Mouse (Mus musculus) CD4-positive, CD25-positive, alpha-beta regulatory T cell, adult 4 months (primary cell): ENCODE data around the gene Tppp3. TPM values are rescaled to one million over a fixed set of nuclear protein-coding genes. Genes with fewer than 3 reads are reported as not detected.

Experiments used
- ATAC-seq: one replicate; pipeline ENCODE4 v1.8.0; 2017
- polyA plus RNA-seq, 2 experiments: library from polyadenylated mRNA; unstranded; fragments of 100-300 nt; shearing (Covaris generic); gene quantifications; one replicate each; pipeline ENCODE4 v1.2.1; 2017

Gene Tppp3
- polyA plus RNA-seq = 1 to 10 TPM; 1.2 to 1.4 TPM

DNA sequence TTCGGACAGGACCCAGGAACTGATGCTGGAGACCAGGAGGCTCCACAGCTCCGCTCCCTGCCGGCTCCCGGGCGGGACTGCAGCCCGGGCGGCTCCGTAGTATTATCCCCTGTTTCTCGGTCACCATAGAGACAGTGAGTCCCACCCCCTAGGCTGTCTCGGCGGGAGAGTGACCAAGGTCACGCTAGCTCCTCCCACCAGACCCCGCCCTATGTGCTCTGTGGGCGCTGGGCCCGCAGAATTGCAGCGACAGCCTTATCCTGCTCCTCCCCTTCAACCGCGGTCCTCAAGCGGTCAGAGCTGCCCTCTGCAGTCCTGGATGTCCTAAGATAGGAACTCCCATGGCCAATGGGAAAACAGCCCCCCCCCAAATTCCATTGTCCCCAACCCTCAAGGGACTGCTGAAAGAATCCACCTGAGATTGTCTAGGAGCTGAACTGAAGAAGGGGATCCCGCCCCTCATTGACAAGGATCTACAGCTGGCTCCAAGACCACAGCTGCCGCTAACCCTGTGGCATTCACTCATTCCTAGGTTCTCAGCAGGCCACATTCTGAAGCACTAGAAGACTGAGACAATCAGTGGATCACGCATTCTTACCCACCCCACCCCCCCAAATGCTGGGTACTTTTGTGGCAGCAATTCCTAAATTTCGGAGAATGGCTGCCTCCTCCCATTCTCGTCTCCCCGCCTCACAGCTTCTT lies at the start of gene Tppp3:
TSS of gene Tppp3 (minus strand) at position 213 of the 702 bp plus-strand sequence.
- ATAC-seq = no peak

DNA sequence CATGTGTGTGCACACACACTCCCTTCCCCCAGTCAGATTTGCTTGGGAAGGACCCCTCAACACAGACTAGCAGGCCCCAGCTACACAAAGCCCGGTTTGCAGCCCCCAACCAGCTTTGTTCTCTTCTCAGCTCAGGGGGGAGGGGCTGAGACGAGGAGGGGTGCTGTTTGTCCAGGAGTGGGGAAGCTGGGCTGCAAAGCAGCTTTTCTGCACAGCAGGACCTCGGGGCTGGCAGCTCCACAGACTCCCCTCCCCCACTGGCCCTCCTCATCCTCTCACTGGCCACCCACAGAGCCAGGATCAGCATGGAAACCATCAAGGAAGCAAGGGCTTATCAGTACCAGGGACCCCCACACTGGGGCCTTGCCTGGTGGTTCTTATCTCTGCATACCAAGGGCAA lies 49.7 kb upstream of the Tppp3 start:
- no peak for ATAC-seq

DNA sequence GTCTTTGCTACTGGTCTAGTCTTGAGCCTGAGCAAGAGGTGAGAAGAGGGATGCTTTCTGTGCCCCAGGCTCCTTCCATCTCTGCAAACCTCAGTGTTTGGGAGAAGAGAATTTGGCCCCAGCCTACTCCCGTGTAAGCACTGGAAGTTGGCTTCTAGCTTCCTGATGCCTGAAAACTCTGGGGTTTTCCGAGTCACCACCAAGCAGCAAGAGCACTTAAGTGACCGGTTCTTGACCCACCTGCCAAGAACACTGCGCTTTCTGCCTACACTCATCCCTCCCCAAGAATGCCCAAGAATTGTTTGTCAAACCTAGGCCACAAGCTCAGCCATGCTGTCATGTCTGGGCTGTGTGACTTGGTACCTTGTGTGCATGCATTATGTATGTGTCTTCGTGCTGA lies 49.2 kb upstream of the Tppp3 start:
- ATAC-seq = no peak

DNA sequence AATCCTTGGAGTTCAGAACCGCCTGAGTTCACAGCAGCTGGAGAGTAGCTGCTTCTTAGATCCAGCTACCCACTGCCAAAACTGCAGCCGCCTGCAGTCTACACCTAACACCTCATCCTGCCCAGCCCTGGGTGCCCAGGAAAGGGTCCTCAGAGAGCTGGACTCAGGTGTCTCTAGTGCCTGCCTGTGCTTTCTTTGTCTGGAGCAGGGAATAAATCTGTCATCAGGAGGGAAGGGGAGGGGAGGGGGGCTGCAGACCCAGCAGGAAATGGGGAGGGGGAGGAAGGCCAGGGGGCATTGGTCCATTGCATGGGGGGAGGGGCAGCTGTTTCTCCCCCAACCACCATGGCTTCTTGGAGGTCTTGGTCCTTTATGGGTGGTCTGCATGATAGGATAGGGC lies 48.3 kb upstream of the Tppp3 start:
- ATAC-seq = no peak

DNA sequence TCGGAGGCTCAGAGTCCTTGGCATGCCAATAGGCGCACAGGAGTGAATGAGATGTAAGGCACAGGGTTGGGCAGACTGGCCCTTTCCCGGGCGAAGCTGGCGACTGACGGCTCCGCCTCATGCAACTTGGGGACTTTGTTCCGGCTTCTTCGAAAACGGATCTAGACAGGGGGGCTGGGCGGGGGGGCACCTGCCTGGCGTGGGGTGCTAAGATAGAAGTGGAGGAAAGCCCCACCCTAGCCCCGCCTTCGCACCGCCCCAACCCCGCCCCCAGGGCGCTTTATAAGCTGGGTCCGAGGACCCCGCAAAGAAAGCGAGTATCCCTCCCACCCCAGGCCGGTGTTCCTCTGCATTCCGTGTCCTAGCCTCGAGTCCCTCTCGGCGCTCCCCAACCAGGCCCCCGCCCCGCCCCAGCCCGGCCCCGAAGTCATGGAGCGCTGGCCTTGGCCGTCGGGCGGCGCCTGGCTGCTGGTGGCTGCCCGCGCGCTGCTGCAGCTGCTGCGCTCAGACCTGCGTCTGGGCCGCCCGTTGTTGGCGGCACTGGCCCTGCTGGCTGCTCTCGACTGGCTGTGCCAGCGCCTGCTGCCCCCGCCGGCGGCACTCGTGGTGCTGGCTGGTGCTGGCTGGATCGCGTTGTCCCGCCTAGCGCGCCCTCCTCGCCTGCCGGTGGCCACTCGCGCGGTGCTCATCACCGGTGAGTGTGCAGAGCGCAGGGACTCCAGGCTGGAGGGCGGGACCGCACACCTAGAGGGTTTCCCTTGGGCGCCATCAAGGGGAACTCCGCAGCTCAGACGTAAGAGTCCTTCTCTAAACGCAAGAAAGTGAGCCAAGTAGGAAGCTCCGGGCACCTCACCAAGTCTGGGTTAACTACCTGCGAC lies 47.3 kb upstream of the Tppp3 start, which contains the start of gene Hsd11b2:
TSS of gene Hsd11b2 (plus strand) at position 320 of the 878 bp plus-strand sequence.
- peak; percentile 87 for ATAC-seq

DNA sequence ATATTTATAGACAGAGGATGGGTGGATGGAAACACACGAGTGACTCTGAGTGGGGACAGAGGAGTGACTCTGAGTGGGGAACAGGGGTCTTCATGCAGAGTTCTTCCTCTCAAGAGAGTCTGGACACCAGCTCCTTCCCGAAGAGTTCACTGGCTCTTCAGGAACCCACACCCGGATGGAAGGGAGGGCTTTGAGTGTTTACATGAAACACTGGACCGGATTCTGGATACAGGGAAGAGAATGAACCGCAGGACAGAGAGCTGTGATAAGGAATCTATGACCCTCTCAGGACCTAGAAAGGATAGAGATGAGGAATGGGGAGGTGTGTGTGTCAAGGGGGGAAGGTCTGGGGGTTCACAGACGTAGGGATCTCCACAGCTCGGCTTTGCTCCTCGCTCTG lies 46.0 kb upstream of the Tppp3 start:
- no peak for ATAC-seq

DNA sequence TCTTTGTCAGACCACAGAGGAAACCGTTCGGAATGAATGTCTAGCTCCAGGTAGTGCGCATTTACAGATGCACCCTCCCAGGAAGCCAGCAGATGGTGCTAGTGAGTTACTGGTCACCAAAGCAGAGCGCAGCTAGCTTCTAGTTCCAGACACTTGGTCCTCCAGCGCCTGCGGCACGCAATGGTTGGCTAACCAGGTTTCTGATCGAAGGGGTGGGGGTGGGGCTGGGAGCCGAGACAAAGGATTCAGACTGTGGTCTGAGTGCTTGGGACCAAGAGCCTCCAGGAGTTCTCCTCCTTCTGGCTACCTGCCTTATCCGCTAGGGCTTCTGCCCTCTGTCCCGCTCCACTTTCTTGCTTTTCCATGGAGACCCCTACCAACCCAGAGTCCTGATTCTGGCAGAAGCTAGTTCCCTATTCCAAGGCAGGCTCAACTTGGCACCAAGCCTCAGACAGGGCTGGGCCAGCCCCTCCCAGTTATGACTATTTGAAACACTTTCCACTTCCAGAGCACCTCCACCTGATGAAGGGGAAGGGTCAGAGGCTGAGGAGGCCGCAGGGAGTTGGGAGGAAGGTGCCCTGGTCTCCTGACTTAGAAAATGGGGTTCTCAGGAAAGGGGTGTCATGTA lies 44.8 kb upstream of the Tppp3 start:
- peak; percentile 41 for ATAC-seq

DNA sequence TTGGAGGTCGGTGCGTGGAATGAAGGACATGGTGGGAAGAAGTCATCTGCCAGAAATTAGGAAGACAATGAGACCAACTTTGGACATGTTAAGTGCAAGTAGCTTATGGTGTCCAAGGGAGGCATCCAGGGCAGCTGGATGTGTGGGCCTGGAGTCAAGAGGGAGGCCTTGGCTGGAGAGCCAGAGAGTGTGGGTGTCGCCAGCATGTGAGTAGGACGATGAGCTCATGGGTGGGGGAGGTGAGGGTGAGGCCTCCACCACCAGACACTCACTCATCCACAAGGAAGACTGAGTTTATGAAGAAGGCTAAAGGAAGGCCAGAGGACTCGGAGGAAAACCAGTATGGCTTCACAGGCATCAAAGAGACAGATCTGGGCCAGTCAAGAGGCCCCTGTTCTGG lies 43.3 kb upstream of the Tppp3 start:
- no peak for ATAC-seq

DNA sequence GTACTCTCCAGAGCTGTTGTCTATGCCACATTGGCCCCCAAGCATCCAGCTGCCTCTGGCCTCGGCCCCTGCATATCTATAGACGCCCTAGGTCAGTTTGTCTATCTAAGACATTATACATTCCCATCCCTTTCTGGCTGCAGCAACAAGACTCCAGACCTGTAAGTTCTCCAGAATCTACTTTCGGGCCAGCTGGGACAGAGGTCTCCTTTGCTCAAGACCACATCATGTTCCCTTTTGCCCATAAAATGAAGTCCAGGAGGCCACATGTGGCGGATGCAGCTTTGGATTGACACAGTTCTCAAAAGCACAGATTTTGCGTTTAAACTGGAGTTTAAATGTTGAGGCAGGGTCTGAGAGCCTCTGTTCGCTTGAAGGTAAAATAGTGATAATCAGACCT lies 42.9 kb upstream of the Tppp3 start:
- no peak for ATAC-seq

DNA sequence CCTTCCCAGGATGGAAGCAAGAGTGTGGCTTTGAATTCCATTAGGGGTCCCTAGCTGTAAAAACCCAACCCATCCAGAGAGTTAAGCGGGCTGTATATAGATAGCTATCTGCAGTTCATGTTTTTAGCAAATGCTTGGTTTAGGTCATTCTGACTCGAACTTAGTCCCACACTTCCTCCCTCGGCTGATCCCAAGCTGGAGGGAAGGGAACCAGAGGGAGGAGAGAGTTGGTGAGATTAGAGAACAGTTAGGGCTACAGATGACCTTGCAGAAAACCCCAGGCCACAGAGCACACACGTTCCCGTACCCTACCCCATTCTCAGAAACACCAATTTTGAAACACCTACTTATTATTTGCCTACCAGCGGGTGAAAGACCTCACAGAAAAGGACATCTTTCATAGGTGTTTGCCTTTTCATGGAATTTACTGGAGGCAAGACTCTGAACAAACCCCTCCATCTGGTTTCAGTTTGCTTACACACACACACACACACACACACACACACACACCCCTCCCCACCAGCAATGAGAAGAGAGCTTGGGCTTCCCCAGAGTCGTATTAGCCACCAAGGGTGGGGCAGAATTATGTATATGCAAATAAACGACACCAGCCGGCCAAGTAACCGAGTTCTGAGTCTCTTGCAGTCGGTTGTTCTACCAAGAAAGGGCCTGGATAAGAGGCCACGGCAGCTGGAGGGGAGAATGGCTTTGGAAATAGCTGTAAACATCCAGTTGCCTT lies 38.8 kb upstream of the Tppp3 start:
- ATAC-seq = no peak

DNA sequence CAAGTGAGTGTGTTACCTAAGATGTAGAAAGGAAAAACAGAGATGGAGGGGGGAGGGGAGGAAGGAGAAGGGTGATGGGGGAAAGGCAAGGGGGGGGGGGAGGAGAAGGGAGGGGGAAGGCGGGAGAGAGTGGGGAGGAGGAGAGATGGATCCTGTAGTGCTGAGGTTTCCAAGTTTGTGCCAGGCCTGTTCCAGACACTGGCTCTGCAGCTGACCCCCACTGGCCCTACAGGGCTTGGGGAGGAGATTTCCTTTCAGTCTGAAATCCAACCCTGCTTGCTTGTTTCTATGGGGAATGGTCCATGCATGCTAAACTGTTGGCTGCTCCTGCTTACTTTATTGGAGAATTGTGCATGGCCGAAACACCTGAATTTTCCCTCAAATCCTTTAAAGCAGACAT lies 37.4 kb upstream of the Tppp3 start:
- no peak for ATAC-seq

DNA sequence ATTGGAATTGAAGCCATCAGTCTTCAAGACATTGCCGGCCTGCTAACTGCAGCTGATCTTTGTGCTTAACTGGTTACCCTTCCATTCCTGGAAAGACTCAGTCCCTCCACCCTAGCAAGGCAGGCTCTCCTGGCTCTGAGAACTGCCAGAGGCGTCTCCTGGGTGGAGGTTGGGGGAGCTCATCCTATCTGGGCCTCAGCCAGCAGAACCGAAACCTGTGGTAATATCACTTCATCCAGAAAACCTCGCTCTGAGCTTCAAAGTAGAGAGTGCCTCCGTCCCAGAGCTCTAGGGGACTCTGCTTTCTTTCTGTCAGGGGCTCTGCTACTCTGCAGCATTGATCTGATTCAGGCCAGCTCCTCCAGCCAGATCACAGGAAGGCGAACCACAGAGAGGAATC lies 35.7 kb upstream of the Tppp3 start:
- ATAC-seq = no peak

DNA sequence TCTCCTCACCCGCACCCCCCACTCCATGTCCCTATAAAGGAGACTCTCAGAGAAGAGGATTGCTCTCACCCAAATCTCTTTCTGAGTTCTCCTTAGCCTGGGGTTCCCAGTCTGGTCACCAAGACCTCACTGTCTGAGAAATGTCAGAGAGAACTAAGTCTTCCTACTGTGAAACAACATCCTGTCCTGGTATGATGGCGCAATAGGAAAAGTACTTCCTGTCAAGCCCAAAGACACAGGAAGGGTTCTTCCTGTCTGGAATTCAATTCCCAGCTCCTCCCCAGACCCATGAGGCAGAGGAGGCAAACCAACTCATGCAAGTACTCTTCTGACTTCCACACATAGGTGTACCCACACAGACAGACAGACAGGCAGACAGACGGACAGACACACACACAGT lies 33.3 kb upstream of the Tppp3 start:
- ATAC-seq = no peak

DNA sequence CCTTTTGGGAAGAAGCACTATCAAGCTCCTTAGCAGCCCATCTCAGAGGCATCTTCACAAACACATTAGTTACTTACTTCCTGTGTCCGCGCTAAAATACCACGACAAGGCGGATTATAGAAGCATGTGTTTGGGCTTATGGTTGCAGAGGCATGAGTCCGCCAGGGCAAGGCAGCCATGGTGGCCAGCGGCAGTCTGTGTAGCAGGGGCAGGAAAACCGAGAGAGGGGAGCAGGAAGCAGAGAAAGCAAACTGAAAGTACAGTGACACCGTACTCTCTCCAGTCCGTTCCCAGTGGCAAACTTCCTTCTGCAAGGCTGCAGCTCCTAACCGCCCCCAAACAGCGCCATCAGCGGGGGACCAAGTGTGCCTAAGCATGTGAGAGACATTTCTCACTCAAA lies 28.5 kb upstream of the Tppp3 start:
- ATAC-seq = no peak

DNA sequence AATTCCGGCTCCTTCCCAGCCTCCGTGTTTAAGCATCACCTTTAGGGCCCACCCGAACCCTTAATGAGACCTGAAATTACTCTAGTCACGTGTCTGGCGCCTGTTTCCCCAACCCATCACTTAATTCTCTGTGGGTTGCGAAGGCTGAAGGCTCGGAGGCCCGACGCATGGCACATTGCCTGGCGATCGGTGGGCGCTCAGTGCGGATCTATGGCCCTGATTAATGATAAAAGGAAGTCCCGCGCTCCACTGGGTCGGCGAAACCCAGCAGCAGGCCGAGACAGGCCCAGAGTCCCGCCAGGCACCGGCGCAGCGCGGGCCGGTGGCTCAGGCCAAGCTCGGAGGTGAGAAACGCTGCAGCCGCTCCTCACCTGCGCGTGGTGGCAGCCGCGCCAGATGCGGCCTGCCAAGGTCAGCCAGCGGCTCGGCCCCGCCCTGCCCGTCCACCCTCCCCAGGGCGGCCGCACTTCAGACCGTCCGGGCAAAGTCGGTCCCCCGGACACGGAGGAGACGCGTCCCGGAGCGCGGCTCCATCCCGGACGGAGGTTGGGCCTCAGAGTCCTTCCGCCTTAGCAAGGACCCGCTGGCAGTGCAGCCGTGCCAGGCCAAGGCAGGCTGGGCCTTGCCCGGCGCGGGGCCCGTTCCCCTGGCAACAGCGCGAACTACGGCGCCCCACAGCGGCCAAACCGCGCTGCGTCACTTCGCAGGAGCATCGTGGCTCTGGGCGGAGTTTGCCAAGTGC lies 25.3 kb upstream of the Tppp3 start, which contains the start of gene Zdhhc1:
TSS of gene Zdhhc1 (minus strand) at position 464 of the 742 bp plus-strand sequence.
- peak; percentile 85 for ATAC-seq

DNA sequence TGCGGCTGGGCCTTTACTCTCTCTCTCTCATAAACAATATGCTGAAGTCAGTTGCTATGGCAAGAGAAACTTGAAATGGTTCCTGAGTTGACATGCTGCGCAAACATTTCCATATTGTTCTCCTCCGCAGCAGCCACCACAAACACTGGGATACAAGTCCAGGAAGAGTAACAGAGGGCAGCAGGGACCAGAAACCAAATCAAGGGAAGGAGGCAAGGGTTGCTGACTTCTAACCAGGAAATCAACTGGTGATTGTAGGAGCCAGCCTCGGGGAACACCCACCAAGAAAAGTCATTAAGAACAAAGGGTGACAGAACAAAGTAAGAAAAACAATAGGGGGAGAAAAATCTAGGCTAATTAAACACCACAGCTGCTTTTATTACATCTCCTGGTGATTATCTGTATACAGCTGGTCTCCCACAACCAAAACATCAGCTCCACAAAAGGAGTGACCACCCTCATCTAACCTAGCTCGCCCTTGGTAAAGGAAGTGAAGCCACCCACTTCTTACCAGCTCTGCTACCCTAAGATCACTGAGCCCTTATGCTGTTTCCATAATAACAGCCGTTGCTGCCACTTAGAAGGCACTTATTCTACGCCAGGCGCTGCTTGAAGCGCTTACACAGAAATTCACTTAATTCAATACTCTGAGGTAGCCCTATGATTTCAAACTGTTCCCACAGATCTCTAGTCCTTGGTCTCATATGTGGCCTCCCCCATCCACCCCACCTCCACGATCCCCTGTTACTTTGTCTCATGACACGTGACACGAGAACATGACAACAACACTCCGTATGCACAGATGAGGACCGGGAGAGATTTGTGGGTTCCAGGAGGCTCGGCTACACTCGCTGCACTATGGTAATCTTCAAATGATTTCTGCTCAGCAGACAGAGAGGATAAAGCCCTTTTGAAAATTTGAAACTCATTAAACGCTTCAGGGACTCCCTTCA lies 24.3 kb upstream of the Tppp3 start:
- no peak for ATAC-seq

DNA sequence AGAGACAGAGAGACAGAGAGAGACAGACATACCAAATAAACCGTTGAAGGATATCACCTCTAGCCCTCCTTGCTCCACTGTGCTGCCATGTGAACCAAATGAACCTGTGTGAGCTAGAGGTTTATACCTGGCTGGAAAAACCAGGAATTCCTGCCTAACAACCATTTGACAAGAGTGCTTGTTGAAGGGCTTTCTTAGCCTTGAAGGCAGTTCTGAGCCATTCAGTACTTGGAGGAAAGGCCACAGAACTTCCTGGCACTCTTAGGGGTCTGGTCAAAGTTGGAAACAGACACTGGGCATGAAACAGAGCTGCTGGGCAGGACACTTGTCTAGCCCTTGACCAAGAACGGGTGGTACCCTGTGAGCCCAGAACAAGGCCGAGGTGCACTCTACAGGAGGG lies 23.2 kb upstream of the Tppp3 start:
- no peak for ATAC-seq

DNA sequence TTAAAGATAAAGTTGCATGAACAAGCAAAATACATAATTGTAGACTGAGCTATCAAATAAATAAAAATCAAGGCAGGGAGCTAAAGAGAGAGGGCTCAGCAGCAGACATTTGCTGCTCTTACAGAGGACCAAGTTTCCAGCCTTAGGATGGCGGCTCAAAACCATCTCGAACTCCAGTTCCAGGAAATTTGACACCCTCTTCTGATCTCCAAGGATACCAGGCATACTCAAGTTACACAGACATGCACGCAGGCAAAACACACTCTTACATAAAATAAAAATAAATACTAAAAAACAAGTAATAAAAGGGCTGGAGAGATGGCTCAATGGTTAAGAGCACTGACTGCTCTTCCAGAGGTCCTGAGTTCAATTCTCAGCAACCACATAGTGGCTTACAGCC lies 22.2 kb upstream of the Tppp3 start:
- no peak for ATAC-seq

DNA sequence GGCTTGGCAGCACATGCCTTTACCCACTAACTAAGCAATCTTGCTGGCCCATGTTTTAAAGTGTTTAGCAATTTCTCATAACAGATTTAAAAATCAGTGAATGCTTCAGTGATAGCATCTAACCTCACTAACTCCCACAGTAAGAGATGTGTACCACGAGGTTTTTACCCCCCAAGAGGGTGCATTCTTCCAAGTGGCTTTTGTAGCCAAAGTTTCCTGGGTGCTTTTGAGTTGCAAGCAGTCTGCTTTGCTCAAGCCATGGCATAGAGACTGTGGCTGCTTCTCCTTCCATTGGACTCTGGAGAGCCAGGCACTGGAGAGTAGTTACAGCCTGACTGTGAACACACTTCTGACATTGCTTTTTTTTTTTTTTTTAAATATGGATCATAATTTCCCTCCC lies 18.0 kb upstream of the Tppp3 start:
- no peak for ATAC-seq

DNA sequence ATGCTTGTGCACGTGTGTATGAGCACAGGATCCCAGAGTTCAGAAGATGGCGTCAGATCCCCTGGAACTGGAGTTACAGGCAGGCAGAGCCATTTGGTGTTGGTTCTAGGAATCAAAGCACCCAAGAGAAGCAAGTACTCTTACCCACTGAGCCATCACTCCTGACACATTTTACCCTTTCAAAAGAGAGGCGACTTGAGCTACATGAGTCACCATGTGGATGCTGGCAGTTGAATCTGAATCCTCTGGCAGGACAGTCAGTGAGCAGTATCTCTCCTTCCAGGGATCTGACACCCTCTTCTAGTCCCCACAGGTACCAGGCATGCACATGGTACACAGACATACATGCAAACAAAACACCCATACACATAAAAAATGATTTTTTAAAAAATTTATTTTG lies 16.8 kb upstream of the Tppp3 start:
- ATAC-seq = no peak

DNA sequence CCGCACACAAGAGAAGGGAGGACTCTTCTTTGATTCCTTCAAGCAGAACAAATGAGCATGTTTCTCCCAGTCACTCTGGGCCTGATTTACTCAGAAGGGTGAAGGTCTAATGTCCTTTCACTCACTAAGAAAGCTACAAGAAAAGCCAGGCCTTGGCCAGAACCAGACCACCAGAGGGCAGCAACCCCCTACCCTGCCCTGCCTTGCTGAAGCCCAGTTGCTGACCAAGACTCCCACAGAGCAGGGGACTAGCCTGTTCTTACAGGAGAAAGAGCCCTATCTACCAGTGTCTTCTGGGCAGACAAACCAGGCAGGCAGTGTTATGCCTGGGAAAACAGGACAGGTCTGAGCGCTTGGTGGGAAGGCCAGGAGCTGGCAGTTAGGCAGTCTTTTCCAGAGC lies 13.1 kb upstream of the Tppp3 start:
- no peak for ATAC-seq
